Mouse (Mus musculus): ENCODE measurements around the gene Maml3.
A peak's percentile ranks its signal among the peaks of the same experiment; 100 is the strongest.

Maml3 gene

DNA sequence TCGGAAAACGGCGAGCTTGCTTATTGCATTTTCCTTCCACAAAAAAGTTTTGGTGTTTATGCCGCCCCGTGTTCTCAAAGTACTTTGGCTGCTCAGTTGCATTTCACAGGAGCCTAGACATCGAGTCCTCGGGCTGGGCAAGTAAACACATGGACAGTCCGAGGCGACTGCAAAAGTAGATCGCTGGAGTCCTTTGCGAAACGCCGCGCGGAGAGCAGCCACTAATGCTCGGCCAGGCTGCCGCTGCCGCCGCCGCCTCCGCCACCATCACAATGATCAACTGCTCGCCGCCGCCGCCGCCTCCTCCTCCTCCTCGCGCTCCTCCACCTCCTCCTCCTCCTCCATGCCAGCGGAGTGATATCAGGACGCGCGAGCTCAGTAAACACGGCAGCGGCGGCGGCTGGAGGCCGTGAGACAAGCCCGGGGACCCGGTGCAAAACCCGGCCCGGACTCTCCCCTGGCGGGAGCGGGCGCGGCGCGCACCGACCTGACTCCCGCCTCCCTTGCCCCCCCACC lies at the start of gene Maml3:
Gene Maml3 (minus strand): TSS at position 441 of the 516 bp plus-strand sequence.
- peak; percentile 87 for DNase-seq (ENCODE audit: low read depth, low spot score)

DNA sequence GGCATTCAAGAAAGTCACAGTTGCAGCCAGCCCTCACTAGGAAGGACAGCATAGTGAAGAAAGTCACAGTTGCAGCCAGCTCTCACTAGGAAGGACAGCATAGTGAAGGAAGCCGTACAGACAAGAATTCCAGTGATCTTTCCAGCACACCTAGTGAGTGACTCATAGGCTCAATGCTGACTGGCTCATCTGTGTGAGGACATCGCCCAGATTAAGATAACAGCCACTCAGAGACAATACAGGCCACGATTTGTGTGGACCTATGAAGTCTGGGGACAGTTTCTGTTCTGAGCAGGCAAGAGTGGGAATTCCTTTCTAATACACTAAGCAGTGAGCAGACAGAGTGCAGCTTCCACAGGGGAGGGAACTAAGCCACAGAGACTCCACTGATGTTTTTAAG lies 46.3 kb upstream of the Maml3 start:
- DNase-seq (ENCODE audit: low read depth, low spot score), result no peak

DNA sequence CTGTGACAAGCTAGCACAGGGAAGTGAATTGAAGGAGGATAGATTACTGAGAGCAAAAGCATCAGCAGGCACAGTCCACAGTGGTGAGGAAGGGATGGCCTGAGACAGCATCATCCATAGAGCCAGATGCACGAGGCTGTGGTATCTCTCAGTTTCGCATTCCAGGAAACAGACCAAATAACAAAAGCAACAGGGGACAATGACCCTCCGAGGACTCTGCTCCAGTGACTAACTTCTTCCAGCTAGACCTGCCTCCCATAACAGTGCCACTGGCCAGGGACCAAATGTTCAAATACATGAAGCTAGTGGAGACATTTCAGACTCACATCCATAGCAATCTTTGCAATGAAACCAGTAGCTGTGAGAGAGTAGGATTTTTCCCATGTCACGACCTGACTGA lies 43.4 kb upstream of the Maml3 start:
- no peak for DNase-seq (ENCODE audit: low read depth, low spot score)

DNA sequence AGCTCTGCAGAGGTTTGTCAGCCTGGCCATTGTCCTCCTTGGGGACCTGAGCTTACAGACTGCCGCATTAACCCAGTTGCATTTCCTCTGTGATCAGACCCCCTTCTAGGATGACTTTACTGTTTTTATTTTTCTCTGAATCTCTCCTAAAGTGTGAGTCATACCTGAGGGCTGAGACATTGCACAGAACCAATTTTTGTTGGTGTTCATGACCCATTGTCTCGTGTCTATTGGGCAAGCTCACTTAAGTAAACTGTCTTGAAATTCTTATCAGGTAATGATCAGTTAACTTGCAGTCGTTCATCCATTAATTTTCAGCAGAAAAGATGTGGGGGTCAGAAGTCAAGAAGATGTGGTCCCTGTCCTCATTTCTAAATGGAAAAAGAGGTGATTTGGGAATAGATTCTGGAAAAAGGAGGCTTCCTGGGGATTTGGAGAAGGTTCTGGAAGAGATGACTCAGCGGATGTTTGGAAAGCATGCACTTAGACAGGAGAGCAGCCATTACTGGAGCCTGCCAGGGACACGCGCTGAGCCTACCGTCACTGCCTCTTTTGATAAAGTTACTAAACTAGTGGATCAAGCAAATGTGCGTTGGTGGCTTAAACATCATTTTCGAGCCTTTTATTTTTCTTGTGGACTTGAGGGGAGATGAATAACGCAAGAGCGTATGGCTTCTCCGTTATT lies 40.0 kb upstream of the Maml3 start:
- DNase-seq (ENCODE audit: low read depth, low spot score), result no peak

DNA sequence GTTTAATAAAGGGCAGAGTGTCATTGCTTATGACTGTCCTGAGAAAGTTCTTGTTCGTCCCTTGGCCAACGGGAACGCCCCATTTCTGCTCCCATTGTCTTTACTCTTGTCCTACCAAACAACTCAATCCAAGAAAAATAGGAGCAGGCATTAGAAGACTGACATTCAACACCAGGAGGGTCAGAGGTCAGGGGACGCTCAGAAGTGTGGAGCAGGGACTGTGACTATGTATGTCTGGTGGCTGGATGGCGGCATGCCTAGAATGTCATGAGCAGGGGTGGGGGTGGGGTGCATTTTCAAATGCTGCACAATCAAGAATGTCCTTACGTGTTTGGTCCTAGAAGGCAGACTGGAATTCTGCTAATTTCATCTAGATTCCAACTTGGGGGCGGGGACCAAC lies 38.1 kb upstream of the Maml3 start:
- no peak for DNase-seq (ENCODE audit: low read depth, low spot score)

DNA sequence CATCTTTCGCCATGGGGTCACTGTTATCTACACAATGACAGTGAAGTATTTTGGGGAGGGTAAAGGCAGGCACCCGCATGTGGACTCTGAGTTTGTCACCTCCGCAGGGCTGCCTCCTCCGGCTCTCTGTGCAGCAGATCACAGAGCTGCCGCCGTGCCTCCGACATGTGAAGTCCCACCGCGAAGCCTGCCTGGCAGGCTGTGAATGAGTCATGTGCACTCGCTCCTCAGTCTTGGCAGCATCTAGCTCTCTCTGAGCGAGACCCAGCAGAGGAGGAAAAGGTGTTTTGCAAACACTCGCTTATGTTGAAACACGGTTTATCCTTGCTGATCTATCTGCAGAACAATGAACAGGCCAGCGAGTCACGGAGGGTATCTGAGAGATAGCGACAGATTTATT lies 35.3 kb upstream of the Maml3 start:
- no peak for DNase-seq (ENCODE audit: low read depth, low spot score)

DNA sequence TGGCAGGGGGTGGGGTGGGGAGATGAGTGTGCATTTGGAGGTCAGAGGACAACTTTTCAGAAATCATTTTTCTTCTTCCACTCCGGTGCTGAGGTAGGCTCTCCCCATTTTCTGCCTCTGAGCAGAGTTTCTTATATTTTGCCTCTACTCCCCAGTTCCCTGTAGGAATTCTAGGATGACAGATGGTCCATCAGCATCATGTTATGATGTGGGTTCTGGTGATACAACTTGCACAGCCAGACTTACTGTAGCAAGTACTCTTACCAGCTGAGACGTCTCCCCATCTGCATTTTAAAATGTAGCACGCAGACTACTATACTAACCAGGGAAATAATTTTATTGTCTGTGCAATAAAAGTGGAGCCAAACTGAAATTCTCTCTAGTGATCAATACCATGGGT lies 20.5 kb upstream of the Maml3 start:
- DNase-seq (ENCODE audit: low read depth, low spot score), result no peak

DNA sequence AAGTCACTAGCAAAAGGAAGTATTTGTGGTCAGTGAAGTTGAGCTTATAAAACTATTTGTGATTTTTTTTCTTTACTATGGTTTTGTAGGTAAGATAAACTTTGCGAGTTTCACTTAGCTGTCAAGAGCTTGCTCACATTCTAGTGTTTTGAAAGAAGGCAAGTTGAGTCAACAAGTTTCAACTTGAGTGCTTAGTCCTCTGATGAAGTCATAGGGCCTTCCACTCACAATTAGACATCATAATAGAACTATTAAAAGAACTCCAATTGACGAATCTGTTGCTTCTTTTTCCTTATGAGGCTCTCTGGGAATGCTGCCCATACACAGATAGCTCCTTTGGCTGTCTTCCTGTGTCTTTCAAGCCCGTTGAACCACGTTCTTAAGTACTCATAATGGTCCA lies 16.0 kb upstream of the Maml3 start:
- DNase-seq (ENCODE audit: low read depth, low spot score), result no peak

DNA sequence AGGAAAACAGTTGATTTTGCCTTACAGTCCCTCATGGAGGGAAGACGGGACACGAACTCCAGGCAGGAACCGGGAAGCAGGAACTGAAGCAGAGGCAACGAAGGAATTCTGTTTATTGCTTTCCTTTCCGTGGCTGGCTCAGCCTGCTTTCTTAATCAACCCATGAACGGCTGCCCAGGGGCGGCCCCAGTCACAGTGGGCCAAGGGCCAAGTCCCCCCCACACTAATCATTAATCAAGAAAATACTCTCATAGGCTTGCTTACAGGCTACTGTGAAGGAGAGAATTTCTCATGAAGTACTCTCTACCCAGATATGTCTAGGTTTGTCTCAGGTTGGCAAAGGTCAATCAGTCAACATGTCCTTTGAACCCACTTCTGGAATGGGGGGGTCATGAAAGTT lies 14.3 kb upstream of the Maml3 start:
- no peak for DNase-seq (ENCODE audit: low read depth, low spot score)

DNA sequence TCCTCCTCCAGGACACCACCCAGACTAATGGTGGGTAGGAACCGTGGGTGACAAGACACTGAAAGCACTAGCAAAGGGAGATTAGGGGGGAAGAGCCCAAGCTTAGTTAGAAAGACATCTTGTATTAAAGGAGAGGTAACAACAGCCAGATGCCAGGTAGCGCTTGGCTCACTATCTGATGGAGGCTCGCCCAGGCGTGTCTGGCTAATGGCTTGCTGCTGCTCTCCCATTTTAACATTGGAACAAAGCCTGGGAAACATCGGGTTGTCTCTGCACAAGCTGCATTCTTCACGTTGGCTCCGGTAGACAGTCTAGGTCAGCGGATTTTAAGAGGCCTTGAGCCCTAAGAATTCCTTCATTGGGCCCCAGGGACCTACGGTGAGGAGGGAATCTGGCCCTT lies 10.5 kb upstream of the Maml3 start:
- DNase-seq (ENCODE audit: low read depth, low spot score), result no peak

DNA sequence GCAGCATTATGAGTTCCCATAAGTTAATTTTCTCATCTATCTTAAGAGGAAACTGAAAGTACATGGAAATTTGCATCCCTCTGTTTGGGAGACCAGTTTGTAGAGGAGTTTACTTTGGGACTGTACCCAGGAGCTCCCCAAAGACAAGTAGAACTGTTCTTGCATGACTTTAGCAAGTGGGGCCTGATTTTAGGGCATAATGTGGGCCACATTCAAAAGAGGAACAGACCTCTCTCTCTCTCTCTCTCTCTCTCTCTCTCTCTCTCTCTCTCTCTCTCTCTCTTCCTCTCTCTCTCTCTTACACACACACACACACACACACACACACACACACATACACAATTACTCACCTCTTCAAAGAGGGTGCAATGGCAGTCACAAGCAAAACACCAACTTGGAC lies 3.2 kb upstream of the Maml3 start:
- DNase-seq (ENCODE audit: low read depth, low spot score), result no peak

DNA sequence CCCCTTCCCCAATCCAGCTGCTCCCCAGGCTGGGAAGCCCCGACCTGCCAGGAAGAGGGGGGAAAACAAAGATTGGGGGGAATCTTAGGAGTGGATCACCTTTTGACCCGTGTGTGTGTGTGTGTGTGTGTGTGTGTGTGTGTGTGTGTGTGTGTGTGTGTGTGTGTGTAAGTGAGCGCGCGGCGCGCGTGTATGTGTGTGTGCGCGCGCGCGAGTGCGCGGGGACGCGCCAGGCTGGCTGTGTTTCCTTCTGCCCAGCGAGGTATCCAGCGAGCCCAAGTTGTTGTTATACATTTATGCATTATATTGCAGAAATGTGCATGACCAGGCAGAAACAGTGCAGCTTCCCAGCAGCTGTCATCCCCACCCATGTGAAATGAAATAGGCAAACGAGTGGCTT lies 280 bp upstream of the Maml3 start:
- DNase-seq (ENCODE audit: low read depth, low spot score), result no peak

DNA sequence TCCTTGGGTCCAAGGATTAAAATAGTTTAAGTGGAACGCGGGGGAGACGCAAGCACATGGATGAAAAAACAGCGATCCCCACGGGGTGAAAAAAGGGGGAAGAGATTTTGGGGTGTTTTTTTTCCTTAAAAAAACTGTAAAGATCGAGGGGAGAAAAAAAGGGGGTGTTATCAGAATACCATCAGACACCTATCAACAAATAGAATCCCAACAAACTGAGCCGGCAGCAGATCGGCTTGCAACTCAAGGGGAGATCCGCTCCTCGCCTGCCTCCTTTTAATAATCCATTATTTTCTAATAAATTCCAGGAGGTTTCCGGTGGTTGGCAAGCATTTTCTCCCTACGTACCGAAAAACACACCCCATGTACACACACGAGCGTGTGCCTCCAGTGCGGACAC lies 668 bp downstream of the Maml3 start:
- no peak for DNase-seq (ENCODE audit: low read depth, low spot score)

DNA sequence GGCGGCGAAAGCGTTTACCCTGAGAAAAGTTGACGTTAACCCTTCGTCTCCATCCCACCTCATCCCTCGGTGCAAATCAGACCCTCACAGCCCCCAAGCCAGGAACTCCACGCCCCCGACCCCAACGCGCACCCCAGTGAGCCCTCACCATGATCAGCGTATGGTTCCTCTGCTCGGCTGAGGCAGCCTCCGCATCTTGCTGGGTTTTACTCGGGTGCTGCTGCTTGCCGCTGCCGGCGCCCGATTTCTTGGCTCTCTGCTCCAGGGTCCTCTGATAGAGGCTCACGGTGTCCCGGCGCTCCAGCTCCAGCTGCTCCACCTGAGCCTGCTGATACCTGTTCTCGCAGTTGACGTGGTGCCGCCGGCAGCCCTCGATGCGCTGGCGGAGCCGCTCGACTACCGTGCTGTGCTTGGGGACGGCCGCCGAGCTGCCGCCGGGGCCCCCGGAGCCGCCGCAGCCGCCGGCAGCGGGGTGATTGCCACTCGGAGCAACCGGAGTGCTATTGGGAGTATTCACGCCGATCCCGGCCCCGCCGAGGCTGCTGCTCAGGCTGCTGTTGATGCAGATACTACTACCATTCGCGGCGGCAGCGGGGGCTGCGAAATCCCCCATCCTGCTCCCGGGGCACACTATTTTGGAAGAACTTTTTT lies 1.2 kb downstream of the Maml3 start:
- DNase-seq (ENCODE audit: low read depth, low spot score), result no peak

DNA sequence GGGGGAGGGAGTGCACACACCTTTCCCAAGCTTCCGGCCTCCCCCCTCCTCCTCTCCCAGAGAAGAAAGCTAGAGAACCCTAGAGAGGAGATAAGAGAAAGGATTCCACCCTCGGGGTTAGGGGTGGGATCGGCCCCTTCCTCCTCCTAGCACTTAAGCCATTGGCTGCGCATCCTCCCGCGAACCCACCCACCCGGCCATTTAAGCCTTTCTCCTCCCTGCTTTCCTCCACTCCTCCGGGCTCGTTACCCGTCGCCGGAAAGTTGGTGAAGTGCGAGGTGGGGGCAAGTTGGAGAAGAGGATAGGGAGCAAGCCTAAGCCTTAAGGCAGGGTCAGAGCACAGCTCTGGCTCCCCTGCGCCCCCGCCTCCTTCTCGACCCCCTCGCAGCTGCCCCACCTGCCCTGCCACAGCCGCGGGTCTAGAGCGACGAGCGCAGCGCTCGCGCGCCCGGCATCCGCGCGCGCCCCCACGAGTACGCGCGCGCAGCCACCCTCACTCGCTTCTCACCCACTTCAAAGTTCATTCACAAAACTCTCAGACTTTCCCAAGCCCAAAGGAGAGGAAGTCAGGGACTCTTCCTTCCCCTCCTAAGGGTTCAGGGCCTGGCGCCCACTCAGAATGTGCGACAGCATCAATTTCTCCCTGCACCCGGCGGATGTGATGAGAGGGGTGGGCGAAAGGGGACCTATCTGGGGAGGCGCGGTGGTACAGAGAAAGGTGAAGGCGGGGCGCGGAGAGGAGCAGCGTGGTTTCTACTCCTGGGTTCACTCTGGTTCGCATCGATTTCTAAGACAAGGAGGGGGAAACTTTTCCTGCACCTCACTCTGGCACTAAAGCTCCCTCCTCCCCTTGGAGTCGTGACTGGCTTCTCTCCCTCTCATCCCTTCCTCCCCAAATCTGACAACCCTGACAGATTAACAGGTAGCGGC lies 2.0 kb downstream of the Maml3 start:
- peak; percentile 70 for DNase-seq (ENCODE audit: low read depth, low spot score)

DNA sequence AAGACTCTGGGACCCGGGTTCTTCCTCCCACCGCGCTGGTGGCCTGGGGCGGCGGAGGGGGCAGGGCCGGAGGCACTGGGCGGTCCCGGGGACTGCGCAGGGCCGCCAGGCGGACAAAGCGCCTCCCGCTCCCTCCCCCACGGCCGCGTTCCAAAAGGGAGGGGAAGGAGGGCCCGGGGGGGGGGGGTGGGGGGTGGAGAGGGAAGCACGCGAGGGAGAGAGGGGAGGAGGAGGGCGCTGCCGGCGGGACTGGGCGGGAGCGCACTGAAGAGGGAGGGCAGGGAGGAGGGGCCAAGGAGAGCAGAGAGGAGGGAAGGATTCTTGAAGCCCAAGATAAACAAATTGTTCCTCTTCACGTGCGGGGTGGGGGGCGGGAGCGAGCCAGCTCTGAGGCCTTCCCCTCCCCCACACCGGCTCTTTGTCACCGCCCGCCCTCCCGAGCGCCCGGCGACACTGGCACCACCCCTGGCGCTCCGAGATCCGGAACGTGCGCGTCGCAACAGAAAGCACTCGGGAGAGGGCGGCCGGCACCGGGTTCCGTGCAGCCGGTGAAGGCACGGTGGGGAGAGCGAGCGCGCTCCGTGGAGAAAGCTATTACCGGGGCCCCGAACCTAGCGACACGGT lies 2.8 kb downstream of the Maml3 start:
- peak; percentile 76 for DNase-seq (ENCODE audit: low read depth, low spot score)

DNA sequence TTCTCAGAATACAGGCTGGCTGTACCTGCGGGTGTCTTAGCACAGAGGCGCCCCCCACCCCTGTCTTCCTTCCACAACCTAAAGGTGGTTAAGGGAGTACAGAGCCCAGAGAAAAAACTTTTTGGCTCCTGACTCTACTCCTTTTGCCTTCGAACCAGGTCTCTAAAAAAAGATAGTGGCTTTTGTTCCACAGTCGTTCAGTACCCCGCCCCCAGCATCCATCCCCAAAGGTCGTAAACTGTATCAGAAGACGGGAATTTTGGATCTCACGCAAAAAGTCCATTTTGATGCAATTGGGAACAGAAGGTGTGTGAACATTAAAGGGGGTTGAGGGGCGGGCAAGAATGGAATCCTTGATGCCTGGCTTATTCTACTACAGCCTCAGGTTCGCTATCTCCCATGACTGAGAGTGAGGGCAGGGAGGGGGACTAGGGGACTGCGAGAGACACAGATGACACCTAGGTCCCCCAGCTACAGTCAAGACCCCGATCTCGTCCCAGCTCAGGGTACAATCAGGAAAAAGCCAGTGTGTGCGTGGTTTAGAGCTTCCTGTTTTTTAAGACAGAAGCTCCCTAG lies 3.4 kb downstream of the Maml3 start:
- DNase-seq (ENCODE audit: low read depth, low spot score), result no peak

DNA sequence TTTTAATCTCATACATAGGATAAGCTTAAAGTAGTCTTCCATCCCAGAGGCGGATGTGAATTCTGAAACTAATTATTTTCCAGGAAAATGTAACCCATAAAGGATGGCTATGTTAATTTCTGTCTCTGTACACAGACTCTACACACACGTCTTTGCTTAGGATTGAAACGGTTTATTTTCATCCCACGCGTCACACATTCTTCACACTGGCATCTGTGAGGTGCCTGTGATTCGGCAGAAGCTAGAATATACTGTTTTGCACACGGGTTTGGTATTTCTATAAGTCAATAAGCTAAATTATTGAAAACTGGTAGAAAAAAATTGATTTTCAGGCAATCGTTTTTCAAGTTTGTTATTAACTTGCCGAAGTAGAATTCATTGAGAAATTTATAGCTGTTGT lies 4.0 kb downstream of the Maml3 start:
- DNase-seq (ENCODE audit: low read depth, low spot score), result no peak

DNA sequence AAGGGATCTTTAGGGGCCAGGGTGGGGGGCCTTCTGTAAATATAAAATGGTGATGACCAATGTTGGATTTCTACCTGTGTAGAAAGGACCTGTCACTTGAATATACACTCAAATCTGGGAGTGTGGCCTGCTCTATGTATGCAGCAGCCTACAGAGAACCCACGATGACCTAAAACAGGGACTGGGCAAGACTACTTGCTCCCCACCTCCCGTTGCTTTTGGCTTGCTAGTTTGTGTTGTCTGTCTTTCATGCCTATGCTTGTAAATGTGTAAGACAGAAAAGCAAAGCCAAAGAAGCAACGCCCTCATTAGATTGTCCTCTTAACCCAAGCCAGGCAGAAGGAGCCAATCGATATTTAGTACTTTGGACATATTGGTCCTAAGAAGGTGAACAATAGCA lies 4.6 kb downstream of the Maml3 start:
- no peak for DNase-seq (ENCODE audit: low read depth, low spot score)

DNA sequence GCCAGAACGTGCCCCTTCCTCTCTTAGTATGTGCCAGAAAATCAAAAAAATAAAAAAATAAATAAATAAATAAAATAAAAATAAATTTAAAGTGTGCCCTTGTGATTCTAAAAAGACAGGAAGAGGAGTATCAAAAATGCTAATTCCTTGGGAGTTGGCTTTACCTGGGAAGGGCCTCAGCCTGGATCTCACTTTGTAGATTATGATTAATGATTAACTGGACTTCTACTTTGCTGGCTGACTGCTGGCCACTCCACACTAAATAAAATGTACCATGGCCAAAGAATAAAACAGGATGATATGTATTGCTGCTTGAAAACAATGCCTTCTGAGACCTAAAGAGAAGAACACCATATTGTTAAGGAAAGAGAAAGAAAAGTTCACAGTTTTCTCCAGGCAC lies 5.6 kb downstream of the Maml3 start:
- no peak for DNase-seq (ENCODE audit: low read depth, low spot score)

DNA sequence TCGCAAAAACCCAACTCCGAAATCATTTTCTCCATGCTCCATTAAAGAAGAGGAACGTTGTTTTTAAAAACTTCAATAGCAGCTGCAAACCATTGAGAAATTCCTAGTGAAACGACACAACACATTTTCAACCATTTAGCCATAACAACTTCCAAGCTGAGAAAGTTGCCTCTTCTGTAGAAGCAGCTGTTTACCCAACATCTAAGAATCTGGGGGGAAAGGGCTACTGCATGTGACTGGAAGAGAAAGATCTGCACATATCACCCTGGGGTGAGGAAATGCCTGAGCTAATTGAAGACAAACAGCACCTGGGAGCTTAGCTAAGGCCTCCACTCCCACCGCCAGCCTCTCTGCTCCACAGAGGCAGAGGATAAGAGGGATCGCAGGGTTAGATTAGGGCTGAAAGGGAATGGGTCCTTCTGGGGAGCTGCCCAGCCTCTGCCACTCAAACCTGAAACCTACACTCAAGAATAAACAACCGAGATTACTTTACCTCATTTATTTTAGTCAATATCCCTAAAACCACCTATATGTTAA lies 13.5 kb downstream of the Maml3 start:
- no peak for DNase-seq (ENCODE audit: low read depth, low spot score)
